Mouse (Mus musculus) layer of hippocampus, adult 11-12 months (tissue): ENCODE measurements around the gene Frmpd2.

Source experiments
- DNase-seq: peaks from one replicate; pipeline ENCODE4 v3.0.0; 2022; ENCODE audit warnings: low spot score

The Frmpd2 gene

DNA sequence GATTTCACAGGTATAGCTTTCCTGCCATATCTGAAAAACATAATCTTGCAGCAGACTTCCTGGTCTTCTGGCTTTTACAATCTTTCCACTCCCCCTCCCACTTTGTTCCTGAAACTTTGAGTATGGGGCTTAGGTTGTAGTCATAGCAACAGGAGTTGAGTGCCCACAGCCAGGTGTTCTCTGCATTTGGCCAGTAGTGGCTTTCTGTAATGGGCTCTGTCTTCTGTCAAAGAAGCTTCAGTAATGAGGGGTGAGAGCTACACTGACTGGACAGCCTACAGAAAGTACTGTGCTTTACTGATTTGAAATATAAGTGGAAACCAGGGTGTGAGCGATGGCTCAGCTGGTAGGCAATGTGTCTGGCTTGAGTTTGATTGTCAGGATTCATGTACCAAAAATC, 37.2 kb downstream of the Frmpd2 start:
- DNase-seq, result no peak

GRCm38 (mm10) chr14:33513877-33514276, 42.4 kb downstream of the Frmpd2 start:
- DNase-seq, result no peak

DNA sequence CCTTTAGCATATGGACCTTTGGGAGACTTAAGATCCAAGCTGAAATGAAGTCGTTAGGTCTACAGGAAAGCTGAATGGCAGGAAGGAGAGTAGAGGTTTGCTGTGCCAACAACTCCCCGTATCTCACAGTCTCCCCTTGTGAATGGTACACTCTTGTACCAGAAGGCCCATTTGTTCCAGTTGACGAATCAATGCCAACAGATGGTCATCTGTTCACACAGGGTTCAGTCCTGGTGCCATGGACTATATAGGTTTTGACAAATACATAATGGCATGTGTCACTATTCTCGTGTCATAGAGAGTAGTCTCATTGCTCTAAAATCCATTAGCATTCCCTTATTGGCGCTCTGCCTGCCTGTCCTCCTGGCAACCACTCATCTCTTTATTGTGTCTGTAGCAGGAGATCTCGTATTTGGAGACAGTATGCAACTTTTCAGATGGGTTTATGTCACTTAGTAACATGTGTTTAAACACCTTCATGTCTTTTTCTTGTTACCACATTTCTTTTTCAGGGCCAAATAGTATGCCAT, 43.3 kb downstream of the Frmpd2 start:
- no peak for DNase-seq

DNA sequence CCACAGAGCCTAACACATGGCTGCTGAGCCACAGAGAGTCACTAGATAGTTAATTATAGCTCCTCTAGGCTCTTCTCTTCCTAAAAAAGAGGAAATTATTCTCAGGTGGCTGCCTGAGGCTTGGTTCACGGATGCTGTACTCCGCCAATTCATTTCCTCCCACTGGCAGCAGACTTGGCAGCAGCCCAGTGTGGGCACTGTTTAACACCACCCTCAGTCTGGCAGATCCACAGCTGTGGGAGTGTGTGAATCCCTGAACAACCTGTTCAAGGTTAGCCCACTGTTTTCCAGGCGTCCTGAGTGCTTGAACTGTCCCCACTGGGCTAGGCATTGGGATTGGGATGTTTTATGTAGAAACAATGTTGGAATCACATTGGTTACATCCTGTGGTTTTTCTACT, 50.0 kb downstream of the Frmpd2 start:
- peak; percentile 79 for DNase-seq

GRCm38 (mm10) chr14:33525272-33525983, 53.9 kb downstream of the Frmpd2 start:
- peak; percentile 32 for DNase-seq

DNA sequence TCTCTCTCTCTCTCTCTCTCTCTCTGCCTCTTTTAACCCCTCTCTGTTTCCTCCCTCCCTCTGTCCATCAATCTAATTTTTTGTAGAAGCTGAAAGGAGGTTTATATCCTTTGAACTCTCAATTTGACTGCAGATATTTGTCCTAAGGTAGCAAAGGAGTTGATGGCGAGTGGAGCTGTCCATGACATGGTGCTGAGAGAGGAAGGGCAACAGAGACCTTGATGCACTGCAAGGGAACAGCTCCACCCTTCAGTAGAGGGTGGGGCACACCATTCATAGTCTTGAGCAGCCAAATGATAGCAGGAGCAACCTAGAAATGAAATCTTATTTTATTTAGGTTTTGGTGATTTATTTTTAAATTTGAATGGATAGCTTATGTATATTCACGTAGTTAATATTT, 55.1 kb downstream of the Frmpd2 start:
- no peak for DNase-seq

- DNase-seq, result no peak
Measured at GRCm38 (mm10) chr14:33527938-33528337, 56.4 kb downstream of the Frmpd2 start.

- peak; percentile 45 for DNase-seq
Measured at GRCm38 (mm10) chr14:33531331-33531912, 59.9 kb downstream of the Frmpd2 start.

DNA sequence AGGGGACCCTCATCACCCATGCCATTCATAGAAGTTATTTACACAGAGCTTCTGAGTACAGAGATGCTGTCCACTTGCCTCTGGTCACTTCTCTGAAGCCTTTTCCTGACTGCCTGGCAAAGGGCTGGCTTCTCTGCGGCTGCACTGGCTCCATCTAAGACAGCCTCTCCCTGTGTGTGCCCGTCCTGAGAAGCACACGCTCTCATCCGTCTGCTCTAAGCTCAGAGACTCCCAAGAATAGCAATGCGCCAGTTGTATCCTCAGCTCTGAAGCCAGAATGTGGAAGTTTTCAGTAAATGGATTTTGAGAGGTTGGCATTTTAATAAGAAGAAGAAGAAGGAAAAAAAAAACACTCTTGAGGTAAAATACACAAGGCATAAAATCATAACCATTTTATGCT, 61.3 kb downstream of the Frmpd2 start:
- no peak for DNase-seq

DNA sequence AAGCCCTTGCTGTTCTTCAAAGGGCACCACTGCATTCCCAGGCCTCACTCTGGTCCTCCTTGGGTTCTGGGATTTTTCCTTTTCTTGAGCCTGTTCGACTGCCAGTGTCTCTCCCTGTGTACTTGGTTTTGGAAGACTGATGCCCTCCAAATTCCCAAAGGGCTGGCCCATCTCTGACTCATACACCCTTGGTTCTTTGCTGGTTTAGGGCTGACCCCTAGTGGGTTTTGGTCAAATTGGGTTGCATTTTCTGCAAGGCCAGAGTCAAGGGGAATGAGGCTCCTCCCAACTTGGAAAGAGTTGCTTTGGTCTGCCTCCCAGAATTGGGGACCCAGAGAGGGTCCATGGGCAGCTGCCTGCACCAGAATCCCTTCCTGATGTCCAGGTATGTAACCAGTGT, 62.0 kb downstream of the Frmpd2 start:
- DNase-seq, result no peak

DNA sequence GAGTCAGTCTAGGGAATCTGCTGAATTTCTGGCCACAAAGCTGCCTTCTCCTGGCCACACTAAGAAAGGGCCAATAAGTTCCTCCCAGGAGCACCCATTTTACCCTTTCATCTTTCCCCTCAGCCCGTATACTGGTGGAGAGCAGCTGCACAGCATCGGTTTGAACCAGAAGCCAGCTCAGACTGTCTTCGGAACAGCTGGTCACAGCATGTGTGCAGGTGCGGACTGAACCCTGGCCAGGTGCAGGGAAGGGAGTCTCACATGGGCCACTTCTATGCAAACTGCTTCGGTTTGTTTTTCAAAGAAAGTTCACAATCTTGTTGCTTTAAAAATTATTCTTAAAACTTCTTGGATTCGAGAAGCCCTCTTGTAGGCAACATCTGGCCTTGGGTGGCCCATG, 63.8 kb downstream of the Frmpd2 start:
- no peak for DNase-seq

DNA sequence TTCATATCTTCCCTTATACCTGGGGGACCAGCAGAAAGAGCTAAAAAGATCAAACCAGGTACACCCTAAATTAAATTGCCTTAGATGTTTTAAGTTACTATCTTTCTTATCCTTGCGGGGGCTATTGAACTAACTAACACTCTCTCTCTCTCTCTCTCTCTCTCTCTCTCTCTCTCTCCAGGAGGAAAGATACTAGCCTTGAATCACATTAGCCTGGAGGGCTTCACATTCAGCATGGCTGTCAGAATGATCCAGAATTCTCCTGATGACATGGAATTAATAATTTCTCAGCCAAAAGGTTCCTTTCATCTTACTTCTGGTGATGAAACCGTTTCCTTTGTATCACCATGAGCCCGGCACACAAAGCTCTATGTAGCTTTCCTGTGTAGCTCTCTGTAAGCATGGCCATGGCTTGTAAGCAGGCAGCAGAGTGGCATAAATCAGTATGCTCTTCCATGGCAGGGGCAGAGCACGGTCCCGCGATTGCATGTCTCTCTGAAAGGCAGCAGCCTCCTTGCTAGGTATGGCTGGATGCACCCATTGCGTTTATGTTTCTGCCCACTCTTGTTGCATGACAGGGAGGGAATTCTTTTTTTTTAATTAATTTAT, 68.2 kb downstream of the Frmpd2 start:
- DNase-seq, result no peak

DNA sequence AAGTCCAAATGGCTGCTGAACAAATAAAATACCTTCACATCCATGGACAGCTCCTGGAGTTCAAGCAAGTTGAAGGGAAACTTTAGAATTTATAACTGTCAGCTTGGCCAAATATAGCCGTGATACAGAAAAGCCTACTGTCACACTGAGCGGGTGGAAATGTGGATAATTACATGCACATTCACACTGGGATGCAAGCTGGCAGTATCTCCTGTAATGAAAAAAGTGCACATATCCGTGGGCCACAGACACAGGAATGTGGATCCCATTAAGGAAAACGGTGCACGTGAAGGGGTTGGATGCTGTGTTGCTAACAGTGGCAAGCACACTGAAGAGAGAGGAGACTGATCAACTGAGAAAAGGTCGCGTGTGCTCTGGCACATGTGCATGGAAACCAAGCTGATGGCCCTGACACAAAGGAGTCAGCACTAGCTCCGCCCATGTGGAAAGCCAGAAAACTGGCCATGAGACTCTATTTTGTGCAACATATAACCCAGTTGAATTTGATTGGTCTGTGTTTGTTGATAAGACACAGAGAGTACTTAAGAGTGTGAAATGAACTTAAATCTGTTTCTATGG, 74.2 kb downstream of the Frmpd2 start:
- DNase-seq, result no peak

DNA sequence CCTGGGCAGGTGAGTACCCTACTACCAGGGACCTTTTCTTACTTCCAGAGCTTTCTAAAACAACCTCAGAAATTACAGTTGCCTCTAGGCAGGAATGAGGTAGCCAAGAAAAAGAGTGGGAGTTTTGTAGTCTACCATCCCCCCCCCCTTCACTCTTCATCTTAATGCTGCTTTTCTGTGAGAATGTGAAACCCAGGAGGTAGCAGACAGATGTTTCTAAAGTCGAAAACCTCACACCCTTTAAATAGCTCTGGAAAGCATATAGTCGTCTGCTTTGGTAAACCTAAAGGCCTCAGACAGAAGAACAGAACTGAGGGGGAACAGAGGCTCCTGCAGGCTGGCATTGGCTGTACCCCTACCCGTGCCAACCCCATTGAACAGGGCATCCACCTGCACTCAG, 77.2 kb downstream of the Frmpd2 start:
- DNase-seq, result no peak

- peak; percentile 57 for DNase-seq
Measured at GRCm38 (mm10) chr14:33549856-33550255, 78.4 kb downstream of the Frmpd2 start.

DNA sequence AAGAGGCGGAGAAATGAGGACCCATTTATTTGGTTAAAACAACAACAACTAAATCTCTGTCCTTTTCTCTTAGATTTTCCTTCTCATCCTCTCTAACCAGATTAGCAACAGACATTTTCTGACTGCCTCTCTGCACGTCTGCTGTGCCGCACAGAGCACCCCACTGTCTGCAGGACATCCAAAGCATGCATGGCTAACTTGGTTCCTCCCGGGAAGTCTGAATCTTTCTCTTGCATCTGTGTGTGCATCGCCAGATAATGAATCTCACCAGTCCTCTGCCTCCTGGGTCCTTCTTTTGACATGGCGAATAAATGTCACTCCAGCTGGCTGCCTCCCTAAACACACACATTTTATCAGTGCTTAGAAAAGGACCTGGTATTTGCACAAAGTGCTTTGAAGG, 99.2 kb downstream of the Frmpd2 start:
- DNase-seq, result no peak

DNA sequence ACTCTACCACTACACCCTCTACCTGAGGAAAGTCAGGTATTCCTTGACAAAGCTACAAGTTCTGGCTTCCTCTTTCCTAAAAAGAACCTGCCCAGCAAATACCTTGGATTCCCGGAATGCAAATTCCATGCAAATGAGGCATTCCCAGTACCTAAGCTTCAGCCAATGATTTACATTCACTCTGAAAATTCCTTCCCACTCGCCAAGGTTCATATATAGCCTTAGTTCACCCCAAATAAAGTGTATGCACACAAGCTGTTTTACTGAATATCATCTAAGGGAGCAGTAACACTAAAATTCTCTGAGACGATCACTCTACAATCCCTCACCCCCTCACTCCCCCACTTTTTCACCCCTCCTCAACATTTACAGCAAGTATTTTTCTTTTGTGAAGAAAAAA, 102.1 kb downstream of the Frmpd2 start:
- no peak for DNase-seq

GRCm38 (mm10) chr14:33579771-33580484, 108.4 kb downstream of the Frmpd2 start:
- DNase-seq, result peak; percentile 30

DNA sequence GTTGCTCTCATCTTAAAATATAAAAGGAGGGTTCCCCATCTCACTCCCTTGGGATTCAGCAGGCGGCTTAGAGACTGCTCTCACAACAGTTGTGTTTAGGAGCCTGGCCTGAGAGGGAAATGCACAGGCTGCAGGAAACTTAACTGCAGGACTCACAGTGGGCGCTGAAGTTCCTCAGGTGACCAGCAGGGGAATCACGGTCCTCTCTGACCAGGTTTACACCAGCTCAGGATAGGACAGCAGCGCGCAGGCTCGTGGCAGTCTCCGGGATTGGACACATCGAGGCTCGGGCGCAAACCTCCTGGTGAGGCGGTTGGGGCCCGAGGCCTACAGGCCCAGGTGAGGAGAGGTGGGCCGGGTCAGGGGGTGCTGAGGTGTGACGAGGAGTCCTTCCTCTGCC, 117.5 kb downstream of the Frmpd2 start, which contains the start of gene Ptpn20:
Gene Ptpn20 (plus strand): TSS at position 257 of the 400 bp plus-strand sequence.
- no peak for DNase-seq

DNA sequence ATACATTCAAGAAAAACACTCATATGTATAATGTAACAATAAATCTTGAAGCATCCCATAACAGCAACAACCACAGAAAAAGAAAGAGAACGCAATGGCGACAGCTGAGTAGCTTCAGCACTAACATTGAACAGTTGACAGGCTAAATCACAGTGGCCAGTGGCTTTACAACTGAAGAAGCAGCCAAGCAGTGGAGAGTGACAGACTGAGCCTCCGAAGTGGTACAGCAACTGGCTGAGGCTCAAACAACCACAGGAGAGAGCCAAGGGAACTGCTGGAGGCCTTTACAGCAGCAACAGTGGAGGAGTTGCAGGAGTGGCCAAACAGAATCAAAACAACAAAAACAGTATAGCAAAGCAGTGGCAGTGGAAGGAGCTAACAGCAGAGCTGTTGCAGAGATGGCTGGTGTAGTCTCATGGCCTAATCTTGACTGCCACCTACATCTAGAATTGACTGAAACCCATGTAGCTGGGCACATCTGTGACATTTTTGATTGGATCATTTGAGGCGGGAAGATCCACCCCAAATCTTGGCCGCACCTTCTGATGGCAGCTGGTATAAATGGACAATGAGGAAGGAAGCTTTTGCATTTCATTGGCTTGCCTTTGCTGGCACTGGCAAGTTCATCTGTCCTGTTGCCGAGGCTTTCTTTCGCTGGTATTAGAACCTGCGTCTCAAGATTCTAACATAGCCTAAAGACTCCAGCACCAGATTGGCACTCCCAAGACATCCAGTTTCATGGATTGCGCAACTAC, 127.1 kb downstream of the Frmpd2 start:
- DNase-seq, result no peak

- DNase-seq, result no peak
Measured at GRCm38 (mm10) chr14:33607431-33607830, 135.9 kb downstream of the Frmpd2 start.
